Mouse (Mus musculus) bone marrow macrophage, adult 2 months (primary cell): Measurements from ENCODE around the gene Jak2. TPM values are rescaled to one million over a fixed set of nuclear protein-coding genes. Genes with fewer than 3 reads are reported as not detected.

Experiments used
- H3K27ac ChIP-seq: 2 replicates; pipeline ENCODE4 v1.5.1; 2012; ENCODE audit warnings: low read depth, low read length; ENCODE audit not compliant: insufficient read depth
- H3K4me1 ChIP-seq: 2 replicates; pipeline ENCODE4 v1.6.1; 2012; ENCODE audit warnings: low read length; ENCODE audit not compliant: control insufficient read depth, insufficient read depth
- H3K4me3 ChIP-seq: 2 replicates; pipeline ENCODE4 v1.5.1; 2012; ENCODE audit warnings: mild to moderate bottlenecking, low read length, moderate library complexity; ENCODE audit not compliant: insufficient read depth
- CTCF ChIP-seq: IDR thresholded peaks from 2 replicates; pipeline ENCODE4 v1.5.1; 2012; ENCODE audit warnings: low read depth, mild to moderate bottlenecking, low read length, moderate library complexity
- POLR2A ChIP-seq: IDR thresholded peaks from 2 replicates; pipeline ENCODE4 v1.6.1; 2012; ENCODE audit warnings: mild to moderate bottlenecking, low read depth, low read length, borderline replicate concordance
- polyA plus RNA-seq: library from polyadenylated mRNA; stranded (reverse); fragments of >200 nt; gene quantifications from 2 replicates; pipeline ENCODE4 v1.2.4, GENCODE M21; 2012; ENCODE audit not compliant: missing spikeins, insufficient read depth, insufficient read length

Jak2 gene
- polyA plus RNA-seq, 1 experiment = 24.7 TPM

DNA sequence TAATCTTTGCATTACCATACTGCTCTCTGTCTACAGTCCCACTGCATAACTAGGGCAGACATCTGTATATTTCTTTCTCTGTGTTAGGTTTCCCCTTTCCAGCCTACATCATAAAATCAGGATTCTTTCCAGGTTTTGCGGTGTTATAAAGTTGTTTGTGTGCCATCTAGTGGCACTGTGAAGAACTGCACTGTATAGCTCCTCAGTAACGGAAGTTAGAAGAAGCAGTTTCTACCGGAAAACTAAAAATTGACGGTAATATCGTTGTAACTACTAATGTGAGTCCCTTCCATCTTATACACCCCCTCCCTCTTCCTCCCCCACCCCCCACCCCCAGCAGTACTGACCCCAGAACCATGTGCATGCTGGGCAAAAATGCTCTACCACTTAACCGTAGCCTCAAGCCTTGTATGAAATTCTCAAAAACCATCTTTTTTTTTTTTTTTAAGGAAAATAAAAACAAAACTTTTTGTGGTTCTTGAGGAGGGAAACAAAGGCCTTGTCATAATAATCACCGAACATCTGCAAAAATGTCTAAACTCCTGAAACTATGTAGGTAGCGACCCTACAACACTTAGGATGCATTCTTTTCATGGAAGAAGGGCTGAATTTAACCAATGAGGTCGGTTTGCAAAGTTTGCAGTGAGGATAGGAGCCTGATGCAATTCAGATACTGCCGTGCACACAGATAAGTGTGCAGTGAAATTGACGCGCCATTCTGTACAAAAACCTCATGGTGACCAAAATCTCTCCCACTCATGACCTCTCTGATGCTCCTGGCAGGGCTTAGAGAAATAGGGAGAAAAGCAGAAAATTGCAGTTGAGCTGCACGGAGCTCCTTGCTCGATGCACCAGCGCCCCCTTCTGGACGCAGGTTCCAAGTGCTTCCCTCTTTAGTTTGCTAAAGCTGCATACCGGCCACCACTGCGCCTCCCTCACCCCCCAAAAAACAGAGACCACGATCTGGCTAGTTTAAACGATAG lies 103.6 kb downstream of the Jak2 start:
- Histone ChIP-seq H3K4me3 (peak overlapping the region; percentile 29), H3K27ac (no peak overlapping the region), H3K4me1 (no peaks in the 10 kb centered on the region)
- TF ChIP-seq POLR2A (no peak), CTCF (peak; percentile 93)

DNA sequence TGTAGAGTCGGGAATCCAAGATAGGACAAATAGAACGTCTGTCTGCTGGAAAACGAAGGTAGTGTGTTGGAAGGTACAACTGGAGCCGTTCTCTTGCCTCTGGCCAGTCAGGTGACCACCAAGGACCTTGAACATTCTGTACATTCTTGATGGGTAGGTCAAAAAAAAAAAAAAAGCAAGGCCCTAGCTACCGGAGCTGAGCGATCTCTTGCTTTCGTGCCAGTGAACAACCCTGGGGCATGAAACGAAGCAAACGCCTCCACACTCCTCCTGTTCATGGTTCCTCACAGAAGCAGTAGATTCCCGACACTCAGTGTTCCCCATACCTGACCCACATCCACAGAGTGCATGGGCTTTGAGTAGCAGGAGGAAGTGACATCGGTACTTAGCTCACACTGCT lies 104.7 kb downstream of the Jak2 start:
- peaks cover 5% of the 10 kb centered on the region for H3K4me1 ChIP-seq
- no peak overlapping the region for H3K27ac ChIP-seq
- TF ChIP-seq POLR2A (no peak), CTCF (no peak)
- H3K4me3 ChIP-seq = no peak overlapping the region

DNA sequence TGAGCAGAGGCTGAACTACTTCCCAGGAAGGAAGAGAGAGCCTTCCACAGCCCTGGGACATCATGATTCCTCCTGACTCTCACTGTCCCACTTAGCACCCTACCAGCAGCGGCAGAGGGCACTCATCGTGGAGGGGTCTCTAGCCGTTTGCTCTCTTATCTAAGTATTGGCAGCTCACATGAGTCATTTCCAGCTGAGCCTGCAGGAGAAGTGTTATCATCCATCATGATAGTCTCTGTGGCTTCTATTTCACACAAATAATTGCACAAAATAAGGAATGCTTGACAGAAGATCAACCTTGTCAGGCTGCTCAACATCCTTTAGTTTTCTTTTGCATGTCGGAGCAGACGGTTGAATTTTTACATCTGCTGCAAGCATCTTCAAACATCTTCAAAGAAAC lies 108.6 kb downstream of the Jak2 start:
- H3K4me1 ChIP-seq = peaks cover 12% of the 10 kb centered on the region
- H3K27ac ChIP-seq = no peak overlapping the region
- TF ChIP-seq POLR2A = no peak
- TF ChIP-seq CTCF = no peak
- no peak overlapping the region for H3K4me3 ChIP-seq

DNA sequence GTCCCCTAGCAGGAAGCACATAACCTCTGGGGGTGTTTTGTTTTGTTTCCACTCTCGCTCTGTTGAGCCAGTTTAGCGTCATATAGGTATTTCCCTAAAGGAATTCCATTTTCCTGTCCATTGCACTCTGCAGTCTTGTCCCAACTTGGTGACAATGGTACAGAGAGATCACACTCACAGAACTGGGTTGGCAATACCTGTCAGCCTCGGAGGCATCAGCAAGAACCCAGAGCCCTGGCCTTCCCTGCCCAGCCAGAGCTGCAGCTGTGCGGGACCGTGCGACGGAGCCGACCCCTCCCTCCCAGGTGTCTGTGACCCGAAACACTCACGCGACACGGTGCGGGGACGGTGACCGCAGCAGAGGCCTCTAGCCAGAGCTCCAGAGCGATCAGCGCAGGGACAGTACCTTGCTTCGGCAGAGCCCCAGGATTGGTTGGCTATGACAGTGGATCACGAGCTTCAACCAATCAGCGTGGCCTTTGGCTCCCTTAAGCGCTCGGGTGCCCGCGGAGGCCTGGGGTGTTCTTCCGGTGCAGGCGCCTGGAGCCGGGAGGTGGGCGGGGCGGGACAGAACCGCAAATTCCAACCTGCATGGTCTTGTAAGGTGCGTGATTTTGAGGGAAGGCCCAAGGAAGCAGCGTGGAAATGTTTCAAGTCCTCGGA lies 110.0 kb downstream of the Jak2 start:
- TF ChIP-seq CTCF = no peak
- TF ChIP-seq POLR2A = no peak
- peaks cover 15% of the 10 kb centered on the region for H3K4me1 ChIP-seq
- no peak overlapping the region for H3K27ac ChIP-seq
- peak overlapping the region; percentile 74 for H3K4me3 ChIP-seq

DNA sequence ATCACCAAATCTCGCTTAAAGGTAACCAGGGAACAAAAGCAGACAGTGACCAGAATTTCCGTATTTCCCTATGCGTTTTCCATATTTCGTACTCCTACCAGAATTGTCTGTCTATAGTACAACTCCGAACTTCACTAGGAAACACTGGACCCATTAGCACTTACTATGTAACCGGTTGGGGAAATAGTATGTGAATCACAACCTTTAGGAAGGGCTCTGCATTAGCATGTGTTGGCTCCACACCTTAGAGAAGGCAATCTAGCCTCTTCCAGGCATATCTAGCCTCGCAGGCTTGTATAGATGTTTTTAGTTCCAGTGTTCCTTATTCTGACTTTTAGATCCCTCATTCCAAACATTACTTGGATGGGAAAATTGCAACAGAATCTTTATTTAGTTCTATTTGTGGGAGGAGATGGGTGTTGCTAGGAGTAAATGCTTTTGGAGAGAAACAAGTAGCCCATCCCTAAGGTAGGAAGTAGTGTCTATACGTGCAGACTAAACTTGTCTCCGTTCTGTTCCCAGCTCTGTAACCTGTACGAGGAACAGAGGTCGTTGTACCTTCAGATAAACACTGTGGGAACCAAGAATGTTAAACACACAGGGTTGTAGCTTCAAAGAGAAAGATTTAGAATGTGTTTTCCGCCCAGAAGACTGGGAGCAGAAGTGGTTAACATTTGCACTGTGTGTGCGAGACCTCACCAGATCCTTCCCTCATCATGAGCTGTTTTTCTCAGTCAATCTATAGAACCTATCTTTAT lies 110.7 kb downstream of the Jak2 start:
- Histone ChIP-seq H3K4me3 (peak overlapping the region; percentile 74), H3K4me1 (peaks cover 15% of the 10 kb centered on the region), H3K27ac (no peak overlapping the region)
- no peak for TF ChIP-seq CTCF

Other genes starting within 250 kb of the Jak2 start
- gene Ak3, start 203.9 kb upstream of the Jak2 start, polyA plus RNA-seq = 36.6 and 42.8 TPM in 2 replicates
- 3.4 and 3.9 TPM in 2 replicates for gene Rcl1, start 150.5 kb upstream of the Jak2 start, polyA plus RNA-seq
- gene Insl6, start 73.5 kb downstream of the Jak2 start, polyA plus RNA-seq = 16.7 and 21.7 TPM in 2 replicates
- gene Rln1, start 82.8 kb downstream of the Jak2 start, polyA plus RNA-seq = not detected in 2 replicates
- 181 and 239 TPM in 2 replicates for gene Plgrkt, start 115.6 kb downstream of the Jak2 start, polyA plus RNA-seq
- 42.7 and 44.7 TPM in 2 replicates for gene Cd274, start 115.6 kb downstream of the Jak2 start, polyA plus RNA-seq
- gene Pdcd1lg2, start 159.1 kb downstream of the Jak2 start, polyA plus RNA-seq = 1.6 and 1.8 TPM in 2 replicates